Mouse (Mus musculus) intestine, embryonic 16.5 days (tissue): ENCODE data around the gene Trak1. TPM values are rescaled to one million over a fixed set of nuclear protein-coding genes. Genes with fewer than 3 reads are reported as not detected.

Source experiments
- ATAC-seq: fragments of 200-750 bp; cut with Nextera tagmentation; 2 replicates; pipeline ENCODE4 v1.8.0; 2017; ENCODE audit warnings: moderate TSS enrichment, moderate library complexity
- H3K27ac ChIP-seq: fragments of 300-500 bp; sonication (generic); 2 replicates; pipeline ENCODE4 v1.5.1; 2014; ENCODE audit warnings: mild to moderate bottlenecking, low read length
- H3K27me3 ChIP-seq: fragments of 300-500 bp; sonication (generic); replicated peaks from 2 replicates; pipeline ENCODE4 v1.6.1; 2014; ENCODE audit warnings: low read length, control low read depth, mixed read lengths; ENCODE audit not compliant: control insufficient read depth, insufficient read depth
- H3K36me3 ChIP-seq: fragments of 300-500 bp; sonication (generic); 2 replicates; pipeline ENCODE4 v1.6.1; 2014; ENCODE audit warnings: low read length, control low read depth; ENCODE audit not compliant: control insufficient read depth, insufficient read depth
- H3K4me1 ChIP-seq: fragments of 300-500 bp; sonication (generic); 2 replicates; pipeline ENCODE4 v1.6.1; 2014; ENCODE audit warnings: low read length, control low read depth, mixed read lengths; ENCODE audit not compliant: control insufficient read depth, insufficient read depth
- H3K4me2 ChIP-seq: fragments of 300-500 bp; sonication (generic); 2 replicates; pipeline ENCODE4 v1.6.1; 2014; ENCODE audit warnings: low read depth, low read length, control low read depth
- H3K4me3 ChIP-seq: fragments of 300-500 bp; sonication (generic); 2 replicates; pipeline ENCODE4 v1.5.1; 2014; ENCODE audit warnings: mild to moderate bottlenecking, low read length
- H3K9ac ChIP-seq: fragments of 300-500 bp; sonication (generic); 2 replicates; pipeline ENCODE4 v1.6.1; 2014; ENCODE audit warnings: low read depth, low read length
- H3K9me3 ChIP-seq: fragments of 300-500 bp; sonication (generic); 2 replicates; pipeline ENCODE4 v1.6.1; 2016; ENCODE audit warnings: low read length, control low read depth; ENCODE audit not compliant: control insufficient read depth
- WGBS: fragments of 180-500 bp; shearing (Covaris S2); extraction: QIAGEN DNeasy Blood & Tissue Kit; methylation state at CpG from one replicate; pipeline ENCODE4 v1.1.7; 2014; 5-methylcytosine and 5-hydroxymethylcytosine counted together
- polyA plus RNA-seq: library from polyadenylated mRNA; unstranded; fragments of >200 nt; fragmentation: Nextera tagmentation; extraction: Ambion mirVana; gene quantifications from 2 replicates; pipeline ENCODE4 v1.2.1, GENCODE M21; 2015

Gene Trak1
- polyA plus RNA-seq, 1 experiment from 2014 or later: 21.7 TPM

- WGBS: 34% methylated on average over 8 of the region's 8 CpGs
- peaks cover 10% of the 10 kb centered on the region for H3K36me3 ChIP-seq
- no peaks in the 10 kb centered on the region for H3K27me3 ChIP-seq
- ATAC-seq: no peak
- H3K4me1 ChIP-seq: 0 out of 2 replicates have a peak, but pooled peaks cover 6% of the 10 kb centered on the region
- H3K27ac ChIP-seq: no peak overlapping the region
- no peaks in the 10 kb centered on the region for H3K9me3 ChIP-seq
- no peak overlapping the region for H3K4me3 ChIP-seq
- H3K9ac ChIP-seq: no peak overlapping the region
- no peak overlapping the region for H3K4me2 ChIP-seq
These were observed 161.2 kb downstream of the Trak1 start for GRCm38 (mm10) chr9:121458466-121458865.

GRCm38 (mm10) chr9:121459950-121460349 lies 162.6 kb downstream of the Trak1 start:
- Histone ChIP-seq H3K9me3 (no peaks in the 10 kb centered on the region), H3K27me3 (no peaks in the 10 kb centered on the region), H3K4me3 (no peak overlapping the region), H3K4me1 (0 out of 2 replicates have a peak, but pooled peaks cover 6% of the 10 kb centered on the region), H3K27ac (no peak overlapping the region), H3K4me2 (no peak overlapping the region), H3K9ac (no peak overlapping the region), H3K36me3 (peaks cover 3% of the 10 kb centered on the region; the same call in 1 of the 2 replicates)
- 0 out of 2 replicates have a peak, but pooled peaks have one; percentile 9 for ATAC-seq
- 55% methylated on average over 2 of the region's 2 CpGs for WGBS

DNA sequence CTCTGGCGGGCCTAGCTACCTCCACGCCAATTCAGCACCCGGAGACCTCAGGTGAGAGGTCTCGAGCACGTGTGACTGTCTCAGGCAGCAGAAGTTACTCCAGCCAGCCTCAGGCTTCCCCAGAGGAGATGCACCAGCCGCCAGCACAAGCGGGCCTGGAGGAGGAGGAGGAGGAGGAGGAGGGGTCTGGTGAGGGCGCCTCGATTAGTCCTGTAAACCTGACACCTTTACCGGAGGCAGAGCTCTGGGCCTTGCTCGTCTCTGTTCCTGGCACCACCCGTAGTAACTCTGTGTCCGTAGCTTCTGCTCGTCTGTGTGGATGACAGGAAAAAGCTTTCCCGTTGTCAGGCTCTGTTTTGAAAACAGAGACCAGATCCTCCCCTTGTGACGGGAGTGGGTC lies 163.2 kb downstream of the Trak1 start:
- no peak overlapping the region for H3K4me3 ChIP-seq
- H3K9ac ChIP-seq: no peak overlapping the region
- no peak for ATAC-seq
- no peaks in the 10 kb centered on the region for H3K9me3 ChIP-seq
- no peak overlapping the region for H3K4me2 ChIP-seq
- H3K27ac ChIP-seq: no peak overlapping the region
- 65% methylated on average over 16 of the region's 16 CpGs for WGBS
- 0 out of 2 replicates have a peak, but pooled peaks cover 2% of the 10 kb centered on the region for H3K4me1 ChIP-seq
- H3K27me3 ChIP-seq: no peaks in the 10 kb centered on the region
- peaks cover 3% of the 10 kb centered on the region; the same call in 1 of the 2 replicates for H3K36me3 ChIP-seq

GRCm38 (mm10) chr9:121467460-121467859 lies 170.2 kb downstream of the Trak1 start:
- 85% methylated on average over 11 of the region's 11 CpGs for WGBS
- peaks cover 4% of the 10 kb centered on the region; the same call in 1 of the 2 replicates for H3K36me3 ChIP-seq
- no peak overlapping the region for H3K27ac ChIP-seq
- no peaks in the 10 kb centered on the region for H3K4me1 ChIP-seq
- H3K27me3 ChIP-seq: no peaks in the 10 kb centered on the region
- no peak for ATAC-seq
- no peak overlapping the region for H3K4me3 ChIP-seq
- no peaks in the 10 kb centered on the region for H3K9me3 ChIP-seq
- H3K9ac ChIP-seq: no peak overlapping the region
- H3K4me2 ChIP-seq: no peak overlapping the region

- Histone ChIP-seq H3K27ac (no peak overlapping the region), H3K9me3 (no peaks in the 10 kb centered on the region), H3K4me3 (no peak overlapping the region), H3K27me3 (no peaks in the 10 kb centered on the region), H3K36me3 (peaks cover 13% of the 10 kb centered on the region), H3K4me1 (no peaks in the 10 kb centered on the region), H3K4me2 (no peak overlapping the region), H3K9ac (no peak overlapping the region)
- ATAC-seq: no peak
- 88% methylated on average over 6 of the region's 6 CpGs for WGBS
These were observed 172.4 kb downstream of the Trak1 start for GRCm38 (mm10) chr9:121469711-121470110.

- 83% methylated on average over 5 of the region's 5 CpGs for whole genome bisulfite sequencing
- H3K9ac ChIP-seq: no peak overlapping the region
- ATAC-seq: no peak
- H3K4me2 ChIP-seq: no peak overlapping the region
- H3K4me1 ChIP-seq: peaks cover 2% of the 10 kb centered on the region; the same call in 1 of the 2 replicates
- H3K4me3 ChIP-seq: no peak overlapping the region
- no peaks in the 10 kb centered on the region for H3K27me3 ChIP-seq
- H3K9me3 ChIP-seq: no peaks in the 10 kb centered on the region
- H3K36me3 ChIP-seq: peaks cover 13% of the 10 kb centered on the region
- no peak overlapping the region for H3K27ac ChIP-seq
These were observed 177.5 kb downstream of the Trak1 start for GRCm38 (mm10) chr9:121474771-121475170.

DNA sequence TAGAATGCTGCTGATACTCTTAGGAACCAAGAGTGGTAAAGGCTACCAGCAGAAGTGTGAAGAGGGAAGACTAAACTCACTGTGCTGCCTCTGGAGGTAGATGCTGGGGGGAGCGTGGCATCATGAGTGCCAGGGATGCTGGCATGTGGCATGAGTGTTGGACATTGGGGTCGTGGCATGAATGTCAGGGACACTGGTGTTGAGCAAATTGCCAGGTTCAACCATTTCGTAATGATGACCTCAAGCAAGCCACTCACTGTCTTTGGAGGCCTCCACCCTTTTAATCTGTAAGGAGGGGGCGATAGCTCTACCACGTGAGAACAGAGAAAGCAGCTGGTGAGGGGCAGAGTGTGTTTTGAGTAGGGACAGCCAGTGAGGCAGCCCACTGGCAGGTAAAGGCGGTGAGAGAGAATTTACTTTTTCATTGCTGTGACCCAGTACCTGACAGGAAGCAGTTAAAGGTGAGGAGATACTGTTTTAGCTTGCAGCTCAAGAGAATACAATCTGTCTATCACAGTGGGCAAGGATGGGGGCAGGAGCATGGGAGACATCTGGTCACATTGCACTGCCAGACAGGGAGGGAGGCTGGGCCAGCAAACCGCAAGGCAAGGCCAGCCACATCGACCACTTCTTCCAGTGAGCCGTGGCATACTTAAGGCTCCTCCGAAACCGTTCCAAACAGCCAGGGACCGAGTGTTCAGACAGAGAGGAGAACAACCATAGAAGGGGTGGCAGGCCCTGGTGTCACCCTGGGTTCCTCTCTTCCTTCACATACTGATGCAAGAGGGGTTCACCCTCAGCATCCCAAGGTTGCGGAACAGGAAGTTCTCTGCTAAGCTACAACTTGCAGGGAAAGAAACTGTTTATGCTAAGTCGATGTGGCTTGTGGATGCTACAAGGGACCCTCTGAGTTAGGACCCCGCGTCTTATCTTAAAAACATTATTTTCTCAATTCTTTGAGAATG lies 178.5 kb downstream of the Trak1 start:
- Histone ChIP-seq H3K27ac (no peak overlapping the region), H3K9me3 (no peaks in the 10 kb centered on the region), H3K4me3 (no peak overlapping the region), H3K27me3 (no peaks in the 10 kb centered on the region), H3K4me2 (no peak overlapping the region), H3K36me3 (peaks cover 13% of the 10 kb centered on the region), H3K9ac (no peak overlapping the region), H3K4me1 (peaks cover 2% of the 10 kb centered on the region; the same call in 1 of the 2 replicates)
- WGBS: 76% methylated on average over 16 of the region's 16 CpGs
- ATAC-seq: no peak

- H3K4me2 ChIP-seq: peak overlapping the region; percentile 54
- ATAC-seq: peak; percentile 56
- H3K27me3 ChIP-seq: no peaks in the 10 kb centered on the region
- no peaks in the 10 kb centered on the region for H3K9me3 ChIP-seq
- 12% methylated on average over 15 of the region's 15 CpGs for WGBS
- peaks cover 2% of the 10 kb centered on the region; the same call in 1 of the 2 replicates for H3K4me1 ChIP-seq
- peak overlapping the region; percentile 52; the same call in 1 of the 2 replicates for H3K9ac ChIP-seq
- no peak overlapping the region for H3K27ac ChIP-seq
- H3K36me3 ChIP-seq: peaks cover 10% of the 10 kb centered on the region
- peak overlapping the region; percentile 28 for H3K4me3 ChIP-seq
These were observed 180.1 kb downstream of the Trak1 start for GRCm38 (mm10) chr9:121477305-121477911.

- peak; percentile 51; the same call in 1 of the 2 replicates for ATAC-seq
- Histone ChIP-seq H3K27me3 (no peaks in the 10 kb centered on the region), H3K36me3 (peaks cover 2% of the 10 kb centered on the region), H3K9me3 (no peaks in the 10 kb centered on the region), H3K4me3 (no peak overlapping the region), H3K27ac (no peak overlapping the region), H3K4me2 (no peak overlapping the region), H3K4me1 (peaks cover 2% of the 10 kb centered on the region; the same call in 1 of the 2 replicates), H3K9ac (no peak overlapping the region)
- 23% methylated on average over 5 of the region's 5 CpGs for WGBS
These were observed 182.2 kb downstream of the Trak1 start for GRCm38 (mm10) chr9:121479453-121479852.
